Mouse (Mus musculus) left cerebral cortex, adult 9 months (tissue): ENCODE results near the gene Ephb4.

Source experiments
- DNase-seq, 2 experiments: peaks; one replicate each; pipeline ENCODE4 v3.0.0; 2022; ENCODE audit warnings: low spot score in 2 of 2

The Ephb4 gene

GRCm38 (mm10) chr5:137358382-137358781 is 8.5 kb downstream of the Ephb4 start:
- DNase-seq, result no peak

GRCm38 (mm10) chr5:137369665-137370064 is 19.8 kb downstream of the Ephb4 start:
- no peak for DNase-seq

GRCm38 (mm10) chr5:137373371-137373950 is 23.6 kb downstream of the Ephb4 start:
- DNase-seq, result no peak

- DNase-seq, result no peak
These were observed 24.7 kb downstream of the Ephb4 start for GRCm38 (mm10) chr5:137374521-137375080.

GRCm38 (mm10) chr5:137375627-137376026 is 25.7 kb downstream of the Ephb4 start:
- no peak for DNase-seq

- DNase-seq, result no peak
These were observed 26.3 kb downstream of the Ephb4 start for GRCm38 (mm10) chr5:137376198-137376597.

GRCm38 (mm10) chr5:137376722-137377121 is 26.8 kb downstream of the Ephb4 start:
- DNase-seq, result no peak

- no peak for DNase-seq
These were observed 27.3 kb downstream of the Ephb4 start for GRCm38 (mm10) chr5:137377176-137377575.

GRCm38 (mm10) chr5:137377603-137378002 is 27.7 kb downstream of the Ephb4 start:
- DNase-seq, result no peak

- peak in 1 of 2 experiments; percentile 34 for DNase-seq
These were observed 31.2 kb downstream of the Ephb4 start for GRCm38 (mm10) chr5:137381152-137381551.

GRCm38 (mm10) chr5:137383441-137383840 is 33.5 kb downstream of the Ephb4 start:
- DNase-seq, result no peak

- DNase-seq, result no peak
These were observed 36.8 kb downstream of the Ephb4 start for GRCm38 (mm10) chr5:137386712-137387111.

GRCm38 (mm10) chr5:137391641-137392040 is 41.7 kb downstream of the Ephb4 start:
- no peak for DNase-seq

- DNase-seq, result no peak
These were observed 44.5 kb downstream of the Ephb4 start for GRCm38 (mm10) chr5:137394456-137394855.

GRCm38 (mm10) chr5:137404081-137404480 is 54.2 kb downstream of the Ephb4 start:
- DNase-seq, result no peak

GRCm38 (mm10) chr5:137409451-137409850 is 59.5 kb downstream of the Ephb4 start:
- peak in 1 of 2 experiments; percentile 11 for DNase-seq

GRCm38 (mm10) chr5:137410066-137410465 is 60.2 kb downstream of the Ephb4 start:
- DNase-seq, result no peak

- no peak for DNase-seq
These were observed 60.6 kb downstream of the Ephb4 start for GRCm38 (mm10) chr5:137410549-137410948.

- DNase-seq, result no peak
These were observed 61.3 kb downstream of the Ephb4 start for GRCm38 (mm10) chr5:137411235-137411634.

- DNase-seq, result no peak
These were observed 64.3 kb downstream of the Ephb4 start for GRCm38 (mm10) chr5:137414253-137414652.

GRCm38 (mm10) chr5:137419105-137419504 is 69.2 kb downstream of the Ephb4 start:
- DNase-seq, result no peak

- DNase-seq, result no peak
These were observed 69.9 kb downstream of the Ephb4 start for GRCm38 (mm10) chr5:137419841-137420240.

GRCm38 (mm10) chr5:137425648-137426047 is 75.7 kb downstream of the Ephb4 start:
- no peak for DNase-seq
